Mouse (Mus musculus): ENCODE results near the gene Hyal1. TPM values are rescaled to one million over a fixed set of nuclear protein-coding genes. Genes with fewer than 3 reads are reported as not detected.

Hyal1 gene
- polyA plus RNA-seq, 1 experiment = 8.1 TPM

GRCm38 (mm10) chr9:107608741-107609432, 32.2 kb downstream of the Hyal1 start, which contains the start of gene Sema3b:
Gene Sema3b (minus strand): TSS chr9:107609229.
- WGBS = 37% methylated on average over 11 of the region's 12 CpGs
- Histone ChIP-seq H3K27me3 (replicated peaks; ENCODE audit: control insufficient read depth, insufficient read depth, low read length) (no peaks in the 10 kb centered on the region), H3K4me3 (ENCODE audit: insufficient read depth, low read depth, low read length) (peak within 1 kb of the TSS; percentile 65), H3K27ac (ENCODE audit: insufficient read depth, low read depth, low read length) (peak within 1 kb of the TSS; percentile 99), H3K4me1 (ENCODE audit: control insufficient read depth, insufficient read depth, low read length) (peaks cover 38% of the 10 kb centered on the region), H3K36me3 (ENCODE audit: control insufficient read depth, insufficient read depth, low read length) (no peaks in the 10 kb centered on the region)
- TF ChIP-seq CTCF (conservative IDR thresholded peaks at IDR 0.05; ENCODE audit: insufficient read depth, insufficient read length, low read depth, low read length) = no peak
- TF ChIP-seq POLR2A (IDR thresholded peaks at IDR 0.05; ENCODE audit: low read depth, low read length) = no peak
- peak; percentile 68 for DNase-seq

GRCm38 (mm10) chr9:107609433-107609830, 32.7 kb downstream of the Hyal1 start:
- Histone ChIP-seq H3K36me3 (ENCODE audit: control insufficient read depth, insufficient read depth, low read length) (no peaks in the 10 kb centered on the region), H3K4me3 (ENCODE audit: insufficient read depth, low read depth, low read length) (no peak overlapping the region), H3K4me1 (ENCODE audit: control insufficient read depth, insufficient read depth, low read length) (peaks cover 32% of the 10 kb centered on the region), H3K27ac (ENCODE audit: insufficient read depth, low read depth, low read length) (peak overlapping the region; percentile 32; the same call in 1 of the 2 replicates), H3K27me3 (replicated peaks; ENCODE audit: control insufficient read depth, insufficient read depth, low read length) (no peaks in the 10 kb centered on the region)
- no peak for TF ChIP-seq POLR2A (IDR thresholded peaks at IDR 0.05; ENCODE audit: low read depth, low read length)
- no peak for TF ChIP-seq CTCF (conservative IDR thresholded peaks at IDR 0.05; ENCODE audit: insufficient read depth, insufficient read length, low read depth, low read length)
- no peak for DNase-seq
- WGBS = 67% methylated on average over 4 of the region's 4 CpGs

GRCm38 (mm10) chr9:107611456-107612190, 34.9 kb downstream of the Hyal1 start:
- H3K36me3 ChIP-seq (ENCODE audit: control insufficient read depth, insufficient read depth, low read length) = peaks cover 2% of the 10 kb centered on the region
- 77% methylated on average over 6 of the region's 6 CpGs for WGBS
- no peak for DNase-seq
- H3K27me3 ChIP-seq (replicated peaks; ENCODE audit: control insufficient read depth, insufficient read depth, low read length) = no peaks in the 10 kb centered on the region
- TF ChIP-seq CTCF (conservative IDR thresholded peaks at IDR 0.05; ENCODE audit: insufficient read depth, insufficient read length, low read depth, low read length) = no peak
- no peak for TF ChIP-seq POLR2A (IDR thresholded peaks at IDR 0.05; ENCODE audit: low read depth, low read length)
- H3K4me1 ChIP-seq (ENCODE audit: control insufficient read depth, insufficient read depth, low read length) = peaks cover 24% of the 10 kb centered on the region
- peak overlapping the region; percentile 86 for H3K27ac ChIP-seq (ENCODE audit: insufficient read depth, low read depth, low read length)
- H3K4me3 ChIP-seq (ENCODE audit: insufficient read depth, low read depth, low read length) = 0 out of 2 replicates have a peak overlapping the region, but pooled peaks have one; percentile 27

- TF ChIP-seq POLR2A (IDR thresholded peaks at IDR 0.05; ENCODE audit: low read depth, low read length) = peak; percentile 69
- TF ChIP-seq CTCF (conservative IDR thresholded peaks at IDR 0.05; ENCODE audit: insufficient read depth, insufficient read length, low read depth, low read length) = peak; percentile 85
- DNase-seq = peak; percentile 99
- Histone ChIP-seq H3K4me1 (ENCODE audit: control insufficient read depth, insufficient read depth, low read length) (peaks cover 24% of the 10 kb centered on the region), H3K36me3 (ENCODE audit: control insufficient read depth, insufficient read depth, low read length) (peaks cover 2% of the 10 kb centered on the region), H3K4me3 (ENCODE audit: insufficient read depth, low read depth, low read length) (peak overlapping the region; percentile 27), H3K27ac (ENCODE audit: insufficient read depth, low read depth, low read length) (peak overlapping the region; percentile 86), H3K27me3 (replicated peaks; ENCODE audit: control insufficient read depth, insufficient read depth, low read length) (no peaks in the 10 kb centered on the region)
- WGBS = 6% methylated on average over 38 of the region's 48 CpGs
Measured at GRCm38 (mm10) chr9:107612191-107612944, 35.6 kb downstream of the Hyal1 start.

GRCm38 (mm10) chr9:107612945-107613569, 36.3 kb downstream of the Hyal1 start:
- Histone ChIP-seq H3K36me3 (ENCODE audit: control insufficient read depth, insufficient read depth, low read length) (peaks cover 2% of the 10 kb centered on the region), H3K27ac (ENCODE audit: insufficient read depth, low read depth, low read length) (peak overlapping the region; percentile 75), H3K4me1 (ENCODE audit: control insufficient read depth, insufficient read depth, low read length) (peaks cover 26% of the 10 kb centered on the region), H3K4me3 (ENCODE audit: insufficient read depth, low read depth, low read length) (peak overlapping the region; percentile 8; the same call in 1 of the 2 replicates), H3K27me3 (replicated peaks; ENCODE audit: control insufficient read depth, insufficient read depth, low read length) (no peaks in the 10 kb centered on the region)
- WGBS = 6% methylated on average over 12 of the region's 12 CpGs
- no peak for TF ChIP-seq POLR2A (IDR thresholded peaks at IDR 0.05; ENCODE audit: low read depth, low read length)
- TF ChIP-seq CTCF (conservative IDR thresholded peaks at IDR 0.05; ENCODE audit: insufficient read depth, insufficient read length, low read depth, low read length) = peak; percentile 27; the same call in 1 of the 2 replicates
- DNase-seq = no peak

- peaks cover 33% of the 10 kb centered on the region for H3K4me1 ChIP-seq (ENCODE audit: control insufficient read depth, insufficient read depth, low read length)
Measured at GRCm38 (mm10) chr9:107615035-107615434, 38.3 kb downstream of the Hyal1 start.

More at GRCm38 (mm10) chr9:107615035-107615434, 38.3 kb downstream of the Hyal1 start:
- Histone ChIP-seq H3K27ac (ENCODE audit: insufficient read depth, low read depth, low read length) (no peak overlapping the region), H3K4me3 (ENCODE audit: insufficient read depth, low read depth, low read length) (no peak overlapping the region), H3K36me3 (ENCODE audit: control insufficient read depth, insufficient read depth, low read length) (peaks cover 2% of the 10 kb centered on the region), H3K27me3 (replicated peaks; ENCODE audit: control insufficient read depth, insufficient read depth, low read length) (no peaks in the 10 kb centered on the region)
- WGBS = 63% methylated on average over 4 of the region's 4 CpGs
- no peak for TF ChIP-seq POLR2A (IDR thresholded peaks at IDR 0.05; ENCODE audit: low read depth, low read length)
- DNase-seq = no peak

Data from kidney, adult 2 months (tissue).